Mouse (Mus musculus) regulatory T cell (primary cell): ENCODE data around the gene Urad.

Experiments used
- in situ Hi-C: fragments of 300-600 bp; cut with MboI, MseI; formaldehyde crosslinking; loops from one replicate; pipeline ENCODE4 v1.15.1; 2025; ENCODE audit warnings: high pct_unique_total_duplicates

The Urad gene

GRCm38 (mm10) chr5:147270673-147271655 is 51.3 kb downstream of the Urad start:
- in situ Hi-C loops = no loop called here

- in situ Hi-C loops = no loop called here
Measured at GRCm38 (mm10) chr5:147269926-147270672, 52.1 kb downstream of the Urad start, which contains the start of gene Pdx1. Gene Pdx1, plus strand, starts transcription at chr5:147269959.

GRCm38 (mm10) chr5:147269371-147269770 is 52.9 kb downstream of the Urad start:
- in situ Hi-C loops = no loop called here

- in situ Hi-C loops = no loop called here
Measured at GRCm38 (mm10) chr5:147268728-147269127, 53.5 kb downstream of the Urad start.

- in situ Hi-C loops = no loop called here
Measured at GRCm38 (mm10) chr5:147267434-147267833, 54.8 kb downstream of the Urad start.
